Mouse (Mus musculus) olfactory bulb, adult 2 months (tissue): ENCODE measurements around the gene Hoxa6.

Experiments used
- CTCF ChIP-seq: fragments of 200-500 bp; IDR thresholded peaks from 2 replicates; pipeline ENCODE4 v1.5.1; 2012; ENCODE audit warnings: low read depth, mild to moderate bottlenecking, low read length, moderate library complexity; ENCODE audit not compliant: insufficient read depth
- POLR2A ChIP-seq: fragments of 200-500 bp; IDR thresholded peaks from 2 replicates; pipeline ENCODE4 v1.6.1; 2012; ENCODE audit warnings: mild to moderate bottlenecking, low read depth, low read length, moderate library complexity; ENCODE audit not compliant: insufficient read depth

DNA sequence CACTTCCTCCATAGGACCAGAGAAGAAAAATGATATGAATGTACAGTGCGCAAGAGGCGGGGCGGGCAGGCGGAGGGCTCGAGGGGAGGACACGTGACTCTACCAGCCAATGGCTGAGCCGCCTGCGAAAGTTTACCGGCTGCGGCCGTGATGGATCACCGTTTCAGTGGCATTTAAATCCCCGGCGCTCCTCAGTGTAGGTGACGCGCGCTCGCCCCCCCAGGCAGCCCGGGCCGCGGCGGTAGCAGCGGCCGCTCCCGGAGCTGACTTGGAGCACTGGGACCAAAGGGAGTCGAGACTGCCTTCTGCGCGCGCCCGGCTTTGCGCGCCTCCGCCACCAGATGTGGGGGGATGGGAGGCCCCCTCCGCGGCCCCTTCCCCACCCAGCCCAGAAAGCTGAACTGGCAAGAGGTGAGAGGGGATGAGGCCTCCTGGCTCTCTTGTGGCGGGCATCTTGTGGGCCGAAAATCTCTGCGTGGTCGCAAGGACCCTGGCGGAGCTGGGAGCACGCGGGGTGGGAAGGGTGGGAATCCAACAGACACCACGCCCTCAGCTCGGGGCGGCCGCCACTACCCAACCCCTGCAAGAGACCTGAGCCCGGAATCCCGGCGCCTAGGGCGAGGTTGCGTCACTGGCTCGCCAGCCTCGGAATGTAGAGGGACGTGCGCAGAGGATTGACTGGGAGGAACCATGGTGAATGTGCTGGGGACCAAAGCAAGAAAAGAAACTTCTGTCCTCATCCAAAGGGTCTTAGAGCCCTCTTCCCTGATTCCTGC lies 50.1 kb downstream of the Hoxa6 start, which contains the start of gene Hoxa1:
- TF ChIP-seq POLR2A = no peak
- no peak for TF ChIP-seq CTCF
